Mouse (Mus musculus): ENCODE measurements around the gene Simc1. TPM values are rescaled to one million over a fixed set of nuclear protein-coding genes. Genes with fewer than 3 reads are reported as not detected.
A peak's percentile ranks its signal among the peaks of the same experiment; 100 is the strongest.

Gene Simc1
- total and polyA plus RNA-seq, 3 experiments, result 6.2 to 16.6 (median 6.8) TPM

- TF ChIP-seq SIN3A (IDR thresholded peaks at IDR 0.05; ENCODE audit: low read length), result no peak
- peak; percentile 49; the same call in 1 of the 2 replicates for TF ChIP-seq NRF1 (IDR thresholded peaks at IDR 0.05; ENCODE audit: low read depth, low read length)
- TF ChIP-seq JUN (IDR thresholded peaks at IDR 0.05; ENCODE audit: insufficient read depth, low read depth, low read length), result no peak
- no peak for TF ChIP-seq CHD1 (IDR thresholded peaks at IDR 0.05; ENCODE audit: low read depth, low read length)
- no peak for TF ChIP-seq ZNF384 (IDR thresholded peaks at IDR 0.05; ENCODE audit: low read depth, low read length)
- no peak for TF ChIP-seq TBP (conservative IDR thresholded peaks at IDR 0.05; ENCODE audit: low read depth, low read length)
- TF ChIP-seq MAZ (IDR thresholded peaks at IDR 0.05; ENCODE audit: low read depth, low read length), result no peak
- no peak for TF ChIP-seq ZC3H11A (IDR thresholded peaks at IDR 0.05; ENCODE audit: low read depth, low read length)
- 0 out of 2 replicates have a peak, but pooled peaks have one; percentile 51 for TF ChIP-seq KAT2A (IDR thresholded peaks at IDR 0.05; ENCODE audit: insufficient replicate concordance, low read length)
- TF ChIP-seq RCOR1 (conservative IDR thresholded peaks at IDR 0.05; ENCODE audit: low read depth, low read length), result no peak
- no peak for TF ChIP-seq ZKSCAN1 (IDR thresholded peaks at IDR 0.05; ENCODE audit: borderline replicate concordance, low read depth, low read length)
- no peak for TF ChIP-seq ETS1 (conservative IDR thresholded peaks at IDR 0.05; ENCODE audit: low read depth, low read length)
- TF ChIP-seq MEF2A (IDR thresholded peaks at IDR 0.05; ENCODE audit: borderline replicate concordance, low read depth, low read length), result no peak
- TF ChIP-seq USF2 (conservative IDR thresholded peaks at IDR 0.05; ENCODE audit: low read depth, low read length), result no peak
- no peak for TF ChIP-seq E2F4 (IDR thresholded peaks at IDR 0.05; ENCODE audit: insufficient replicate concordance, low read depth, low read length)
- no peak; the same call in 1 of the 2 replicates for TF ChIP-seq TCF12 (IDR thresholded peaks at IDR 0.05; ENCODE audit: low read depth, low read length)
- no peak for TF ChIP-seq ELF1 (IDR thresholded peaks at IDR 0.05; ENCODE audit: low read depth, low read length)
Observed at GRCm38 (mm10) chr13:54574854-54575481, 71.4 kb downstream of the Simc1 start, which contains the start of gene Arl10 (continued).

- H3K9me3 ChIP-seq (replicated peaks; ENCODE audit: low read length), result no peaks in the 10 kb centered on the region
- in situ Hi-C loops (cut with MboI; ENCODE audit: low pct_ligation_motif_present, low pct_unique_long_range_greater_than_20kb, low sequenced_read_pairs) (no loop called here), dilution Hi-C loops (cut with MboI; ENCODE audit: extremely low pct_ligation_motif_present, extremely low pct_unique_long_range_greater_than_20kb, low sequenced_read_pairs) (no loop called here)
- DNase-seq (ENCODE audit: extremely low read depth), result no peak
- TF ChIP-seq MAX (IDR thresholded peaks at IDR 0.05; ENCODE audit: low read length) (peak; percentile 11; the same call in 1 of the 2 replicates), UBTF (IDR thresholded peaks at IDR 0.05; ENCODE audit: low read depth, low read length) (no peak), CHD1 (IDR thresholded peaks at IDR 0.05; ENCODE audit: low read depth, low read length) (no peak), JUND (conservative IDR thresholded peaks at IDR 0.05; ENCODE audit: low read depth, low read length) (no peak)
- peak overlapping the region; percentile 47 to 83 (median 65) for H3K4me3 ChIP-seq (replicated peaks in 1 of 3; ENCODE audit: low read depth in 2 of 3, low read length in 2 of 3, poor library complexity in 1 of 3)
- peaks cover 9% of the 10 kb centered on the region for H3K27me3 ChIP-seq (replicated peaks)
- H3K36me3 ChIP-seq (replicated peaks in 1 of 2; ENCODE audit: control insufficient read depth in 1 of 2, insufficient read depth in 1 of 2, low read length in 1 of 2), result peaks cover 2 to 15% of the 10 kb centered on the region in 2 experiments
- no peaks in the 10 kb centered on the region for H3K79me2 ChIP-seq (replicated peaks; ENCODE audit: control insufficient read depth, extremely low read depth, insufficient read depth, poor library complexity, severe bottlenecking)
- no peak overlapping the region for H3K27ac ChIP-seq (ENCODE audit: insufficient read depth, low read depth)
- peaks cover 13 to 21% of the 10 kb centered on the region in 2 experiments; a peak in 3 of 4 replicates for H3K4me1 ChIP-seq (ENCODE audit: control insufficient read depth in 1 of 2, insufficient read depth in 2 of 2)
- peak overlapping the region; percentile 78 for H3K9ac ChIP-seq (ENCODE audit: insufficient read depth, low read depth)
- H3K4me2 ChIP-seq (ENCODE audit: insufficient read depth, low read depth, poor library complexity, severe bottlenecking), result peak overlapping the region; percentile 72
Observed at GRCm38 (mm10) chr13:54575489-54575888, 71.9 kb downstream of the Simc1 start.

Measured in CH12.LX (cell line).